Mouse (Mus musculus): ENCODE measurements at regions not wholly inside any gene's neighbourhood (a gene's known extent, or its start where the extent isn't known, plus 50 kb on each side); places are given as distances from the start of the nearest gene placed in this dataset.

GRCm38 (mm10) chr2:171230536-171230935 is 498.9 kb downstream of the Dok5 start:
- no peak for DNase-seq (ENCODE audit: low spot score in 2 of 2)

- DNase-seq (ENCODE audit: low spot score in 2 of 2): peak in 1 of 2 experiments; percentile 10
Observed at GRCm38 (mm10) chr2:171228229-171228628, 496.6 kb downstream of the Dok5 start.

GRCm38 (mm10) chr2:171213792-171214191 is 482.2 kb downstream of the Dok5 start:
- DNase-seq (ENCODE audit: low spot score in 2 of 2): peak in 1 of 2 experiments; percentile 10

- DNase-seq (ENCODE audit: low spot score in 2 of 2): no peak
Observed at GRCm38 (mm10) chr2:171196472-171196871, 464.9 kb downstream of the Dok5 start.

GRCm38 (mm10) chr2:171192181-171192580 is 460.6 kb downstream of the Dok5 start:
- no peak for DNase-seq (ENCODE audit: low spot score in 2 of 2)
